Mouse (Mus musculus): ENCODE data around the gene Galnt16. TPM values are rescaled to one million over a fixed set of nuclear protein-coding genes. Genes with fewer than 3 reads are reported as not detected.

Galnt16 gene
- polyA plus RNA-seq, 1 experiment from 2014 or later = 3.1 TPM

DNA sequence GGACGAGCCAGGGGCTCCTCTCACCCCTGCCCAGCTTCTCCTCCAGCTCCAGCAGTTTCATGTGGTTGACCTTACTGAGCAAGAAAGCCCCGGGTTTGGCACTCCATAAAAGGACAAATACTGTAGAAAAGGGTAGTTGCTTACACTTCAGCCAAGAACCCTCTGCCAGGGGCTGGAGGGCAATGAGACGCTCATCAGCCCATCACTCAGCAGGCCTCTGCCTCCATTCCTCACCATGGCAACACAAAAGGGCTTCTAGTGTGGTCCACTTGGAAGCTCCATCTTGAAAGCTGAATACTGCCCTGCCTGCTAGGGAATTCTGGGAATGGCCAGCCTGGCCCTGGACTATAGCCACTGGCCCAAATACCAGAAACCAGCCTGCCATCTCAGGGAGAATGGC lies 49.3 kb downstream of the Galnt16 start:
- Histone ChIP-seq H3K9ac (ENCODE audit: low read depth, low read length) (no peak overlapping the region), H3K36me3 (ENCODE audit: control insufficient read depth, insufficient read depth, low read length) (no peaks in the 10 kb centered on the region), H3K27ac (ENCODE audit: low read depth, low read length) (no peak overlapping the region), H3K4me3 (ENCODE audit: low read length) (no peak overlapping the region), H3K9me3 (ENCODE audit: control insufficient read depth, low read length) (no peaks in the 10 kb centered on the region), H3K27me3 (ENCODE audit: control insufficient read depth, insufficient read depth, low read length) (no peaks in the 10 kb centered on the region), H3K4me1 (ENCODE audit: control insufficient read depth, insufficient read depth, low read length) (no peaks in the 10 kb centered on the region), H3K4me2 (replicated peaks; ENCODE audit: low read depth, low read length) (no peak overlapping the region)
- WGBS = 27% methylated on average over 3 of the region's 3 CpGs
- ATAC-seq (ENCODE audit: low FRiP score, low TSS enrichment) = no peak

DNA sequence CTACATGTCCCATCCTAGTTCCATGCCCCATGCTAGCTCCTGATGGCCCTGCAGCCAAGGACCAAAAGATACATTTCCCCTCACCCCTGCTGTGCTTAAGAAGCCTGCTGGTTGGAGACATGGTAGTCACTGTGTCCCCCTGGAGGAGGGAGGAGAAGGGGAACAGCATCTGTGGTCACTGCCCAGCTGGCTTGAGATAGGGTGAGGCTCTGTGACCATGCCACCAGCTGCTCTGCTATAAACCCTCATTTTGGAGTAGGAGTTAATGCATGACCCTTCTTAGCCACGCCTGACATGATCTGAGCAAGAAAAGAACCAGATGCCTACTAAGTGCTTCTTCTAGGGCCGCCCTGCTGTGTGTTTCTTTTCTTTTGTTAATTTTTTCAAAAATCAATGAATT lies 51.5 kb downstream of the Galnt16 start:
- Histone ChIP-seq H3K4me1 (ENCODE audit: control insufficient read depth, insufficient read depth, low read length) (no peaks in the 10 kb centered on the region; the same call in 1 of the 2 replicates), H3K9ac (ENCODE audit: low read depth, low read length) (no peak overlapping the region), H3K4me3 (ENCODE audit: low read length) (no peak overlapping the region), H3K27ac (ENCODE audit: low read depth, low read length) (no peak overlapping the region), H3K36me3 (ENCODE audit: control insufficient read depth, insufficient read depth, low read length) (no peaks in the 10 kb centered on the region), H3K27me3 (ENCODE audit: control insufficient read depth, insufficient read depth, low read length) (no peaks in the 10 kb centered on the region), H3K4me2 (replicated peaks; ENCODE audit: low read depth, low read length) (no peak overlapping the region), H3K9me3 (ENCODE audit: control insufficient read depth, low read length) (no peaks in the 10 kb centered on the region)
- 79% methylated on average over 2 of the region's 2 CpGs for WGBS
- ATAC-seq (ENCODE audit: low FRiP score, low TSS enrichment) = no peak

DNA sequence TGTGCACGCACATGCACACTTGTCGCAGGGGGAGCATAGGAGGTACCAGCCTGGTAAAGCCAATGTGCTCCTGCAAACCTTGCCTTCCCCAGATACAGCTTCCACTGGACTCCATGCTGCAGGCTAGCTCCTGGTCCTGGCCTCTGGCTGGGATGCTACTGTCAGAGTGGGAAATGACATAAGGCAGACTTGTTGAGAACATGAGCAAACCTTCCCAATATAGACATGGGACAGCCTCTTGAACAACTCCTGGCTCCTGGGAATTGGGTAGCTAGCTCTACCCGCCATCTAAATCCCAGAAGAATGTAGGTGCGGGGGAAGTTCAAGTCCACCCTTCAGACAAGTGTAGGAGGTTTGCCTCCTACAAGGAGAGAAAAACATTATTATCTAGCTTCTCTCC lies 56.2 kb downstream of the Galnt16 start:
- Histone ChIP-seq H3K4me3 (ENCODE audit: low read length) (no peak overlapping the region), H3K4me2 (replicated peaks; ENCODE audit: low read depth, low read length) (no peak overlapping the region), H3K36me3 (ENCODE audit: control insufficient read depth, insufficient read depth, low read length) (no peaks in the 10 kb centered on the region), H3K9me3 (ENCODE audit: control insufficient read depth, low read length) (no peaks in the 10 kb centered on the region), H3K9ac (ENCODE audit: low read depth, low read length) (no peak overlapping the region), H3K27ac (ENCODE audit: low read depth, low read length) (no peak overlapping the region; the same call in 1 of the 2 replicates), H3K4me1 (ENCODE audit: control insufficient read depth, insufficient read depth, low read length) (peaks cover 8% of the 10 kb centered on the region; the same call in 1 of the 2 replicates), H3K27me3 (ENCODE audit: control insufficient read depth, insufficient read depth, low read length) (no peaks in the 10 kb centered on the region)
- WGBS = 80% methylated on average over 4 of the region's 4 CpGs
- ATAC-seq (ENCODE audit: low FRiP score, low TSS enrichment) = no peak

DNA sequence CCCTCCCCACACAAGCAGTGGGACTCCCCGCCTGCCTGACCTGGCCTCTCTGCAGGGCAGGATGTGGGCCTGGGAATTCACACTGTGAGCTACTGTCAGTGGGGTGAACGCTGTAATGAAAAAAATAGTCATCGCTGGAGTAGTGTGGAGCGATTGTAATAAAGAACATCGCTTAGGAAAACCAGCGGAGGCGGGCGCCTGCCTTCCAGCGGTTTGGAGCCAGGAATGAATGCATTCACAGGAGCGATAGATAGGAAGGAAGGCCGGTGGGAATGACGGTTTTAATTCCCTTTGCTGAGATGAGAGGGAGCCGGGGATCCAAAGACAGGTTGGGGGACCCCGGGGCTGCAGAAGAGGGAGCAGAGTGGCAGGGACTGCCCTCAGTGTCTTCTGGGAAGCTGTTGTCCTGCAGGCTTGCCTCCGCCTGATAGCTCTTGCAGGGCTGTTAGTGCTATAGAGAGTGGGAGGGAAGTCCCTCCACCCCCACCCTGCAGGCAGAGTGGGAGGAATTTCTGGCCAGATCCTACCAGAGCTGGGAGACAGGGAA lies 56.8 kb downstream of the Galnt16 start:
- Histone ChIP-seq H3K4me3 (ENCODE audit: low read length) (no peak overlapping the region; the same call in 1 of the 2 replicates), H3K4me2 (replicated peaks; ENCODE audit: low read depth, low read length) (peak overlapping the region; percentile 32; the same call in 1 of the 2 replicates), H3K36me3 (ENCODE audit: control insufficient read depth, insufficient read depth, low read length) (no peaks in the 10 kb centered on the region), H3K27ac (ENCODE audit: low read depth, low read length) (peak overlapping the region; percentile 42; the same call in 1 of the 2 replicates), H3K27me3 (ENCODE audit: control insufficient read depth, insufficient read depth, low read length) (no peaks in the 10 kb centered on the region), H3K9me3 (ENCODE audit: control insufficient read depth, low read length) (no peaks in the 10 kb centered on the region), H3K9ac (ENCODE audit: low read depth, low read length) (peak overlapping the region; percentile 28; the same call in 1 of the 2 replicates), H3K4me1 (ENCODE audit: control insufficient read depth, insufficient read depth, low read length) (peaks cover 8% of the 10 kb centered on the region; the same call in 1 of the 2 replicates)
- WGBS = 21% methylated on average over 15 of the region's 15 CpGs
- ATAC-seq (ENCODE audit: low FRiP score, low TSS enrichment) = peak; percentile 66

DNA sequence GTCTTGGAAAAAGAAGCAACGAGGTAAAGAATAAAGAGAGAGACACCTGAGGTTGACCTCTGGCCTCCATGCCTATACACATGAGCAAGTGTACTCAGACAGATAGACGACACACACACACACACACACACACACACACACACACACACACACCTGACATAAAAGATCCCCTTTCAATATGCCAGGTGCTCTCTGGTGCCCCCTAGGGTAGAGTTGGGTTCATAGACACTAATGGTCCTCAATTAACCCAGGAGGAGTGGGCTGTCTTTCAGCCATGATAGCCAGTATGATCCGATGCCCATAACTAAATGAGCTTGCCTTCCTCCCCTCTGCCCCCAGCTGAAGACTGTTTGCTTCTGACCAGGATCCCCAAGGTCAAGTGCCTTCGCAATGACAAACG lies 59.0 kb downstream of the Galnt16 start:
- no peak for ATAC-seq (ENCODE audit: low FRiP score, low TSS enrichment)
- H3K4me1 ChIP-seq (ENCODE audit: control insufficient read depth, insufficient read depth, low read length) = peaks cover 8% of the 10 kb centered on the region; the same call in 1 of the 2 replicates
- no peaks in the 10 kb centered on the region for H3K9me3 ChIP-seq (ENCODE audit: control insufficient read depth, low read length)
- H3K4me3 ChIP-seq (ENCODE audit: low read length) = no peak overlapping the region
- WGBS = 74% methylated on average over 5 of the region's 5 CpGs
- no peak overlapping the region for H3K9ac ChIP-seq (ENCODE audit: low read depth, low read length)
- H3K36me3 ChIP-seq (ENCODE audit: control insufficient read depth, insufficient read depth, low read length) = no peaks in the 10 kb centered on the region
- no peak overlapping the region for H3K27ac ChIP-seq (ENCODE audit: low read depth, low read length)
- no peaks in the 10 kb centered on the region for H3K27me3 ChIP-seq (ENCODE audit: control insufficient read depth, insufficient read depth, low read length)
- H3K4me2 ChIP-seq (replicated peaks; ENCODE audit: low read depth, low read length) = no peak overlapping the region

DNA sequence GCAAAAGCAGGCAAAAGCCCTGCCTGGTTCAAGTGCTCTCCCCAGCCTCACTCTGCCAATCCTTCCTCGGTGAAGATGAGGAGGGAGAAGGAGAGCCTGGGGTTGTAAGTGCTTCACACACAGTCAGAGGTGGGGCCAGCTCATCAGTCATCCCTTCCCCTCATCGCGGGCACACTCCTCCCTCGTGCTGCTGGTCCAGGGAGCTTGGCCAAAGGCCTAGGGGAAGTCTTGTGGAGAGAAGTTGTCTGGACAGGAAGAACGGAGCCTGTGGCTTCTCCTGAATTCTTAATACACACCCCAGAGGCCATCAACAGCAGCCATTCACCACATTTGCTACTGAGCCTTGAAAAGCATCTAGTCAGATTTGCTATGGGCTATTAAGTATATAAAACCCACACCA lies 63.3 kb downstream of the Galnt16 start:
- ATAC-seq (ENCODE audit: low FRiP score, low TSS enrichment) = no peak
- Histone ChIP-seq H3K4me2 (replicated peaks; ENCODE audit: low read depth, low read length) (no peak overlapping the region), H3K36me3 (ENCODE audit: control insufficient read depth, insufficient read depth, low read length) (no peaks in the 10 kb centered on the region), H3K9ac (ENCODE audit: low read depth, low read length) (no peak overlapping the region), H3K4me1 (ENCODE audit: control insufficient read depth, insufficient read depth, low read length) (no peaks in the 10 kb centered on the region), H3K4me3 (ENCODE audit: low read length) (no peak overlapping the region), H3K9me3 (ENCODE audit: control insufficient read depth, low read length) (no peaks in the 10 kb centered on the region), H3K27ac (ENCODE audit: low read depth, low read length) (no peak overlapping the region), H3K27me3 (ENCODE audit: control insufficient read depth, insufficient read depth, low read length) (no peaks in the 10 kb centered on the region)
- 69% methylated on average over 5 of the region's 5 CpGs for WGBS

DNA sequence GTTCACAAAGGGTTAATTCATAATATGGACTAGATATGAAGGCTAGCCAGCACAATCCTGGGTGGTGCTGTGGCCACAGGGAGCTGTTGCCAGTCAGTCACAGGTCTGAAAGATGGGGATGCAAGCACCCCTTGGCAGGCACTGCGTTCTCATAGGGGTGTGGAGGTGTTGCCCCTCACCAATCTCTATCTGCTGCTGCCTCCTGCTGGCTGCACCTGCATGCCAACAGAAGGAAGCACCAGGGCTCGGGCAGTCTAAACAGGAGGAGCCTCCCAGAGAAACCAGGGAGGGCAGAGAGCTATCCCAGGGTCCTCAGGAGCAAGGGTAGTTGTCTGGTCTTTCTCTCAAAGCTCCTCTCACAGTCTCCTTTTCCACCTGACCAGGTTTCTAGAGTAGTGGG lies 66.9 kb downstream of the Galnt16 start:
- Histone ChIP-seq H3K4me2 (replicated peaks; ENCODE audit: low read depth, low read length) (no peak overlapping the region), H3K4me1 (ENCODE audit: control insufficient read depth, insufficient read depth, low read length) (no peaks in the 10 kb centered on the region), H3K9ac (ENCODE audit: low read depth, low read length) (no peak overlapping the region), H3K4me3 (ENCODE audit: low read length) (no peak overlapping the region), H3K36me3 (ENCODE audit: control insufficient read depth, insufficient read depth, low read length) (no peaks in the 10 kb centered on the region), H3K9me3 (ENCODE audit: control insufficient read depth, low read length) (no peaks in the 10 kb centered on the region), H3K27ac (ENCODE audit: low read depth, low read length) (no peak overlapping the region), H3K27me3 (ENCODE audit: control insufficient read depth, insufficient read depth, low read length) (no peaks in the 10 kb centered on the region)
- 37% methylated on average over 2 of the region's 2 CpGs for WGBS
- ATAC-seq (ENCODE audit: low FRiP score, low TSS enrichment) = no peak

DNA sequence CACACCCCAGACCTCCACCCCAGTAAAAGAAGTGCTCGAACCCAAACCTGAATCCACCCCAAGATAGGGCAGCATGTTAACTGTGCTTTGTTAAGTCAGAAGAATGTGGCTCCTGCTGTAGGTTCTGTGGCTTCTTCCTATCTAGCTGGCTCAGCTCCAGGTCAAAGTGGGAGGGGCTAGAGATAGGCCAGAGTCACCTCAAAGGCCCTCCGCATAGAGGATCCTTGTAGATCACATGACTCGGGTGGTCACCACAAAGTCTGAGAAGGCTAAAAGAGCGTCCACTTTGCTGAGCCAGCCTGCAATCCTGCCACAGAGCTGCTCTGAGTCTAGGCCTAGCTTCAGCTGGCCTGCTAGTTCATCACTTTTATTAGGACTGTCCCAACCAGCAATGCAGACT lies 76.1 kb downstream of the Galnt16 start:
- Histone ChIP-seq H3K9ac (ENCODE audit: low read depth, low read length) (no peak overlapping the region), H3K4me2 (replicated peaks; ENCODE audit: low read depth, low read length) (no peak overlapping the region), H3K4me1 (ENCODE audit: control insufficient read depth, insufficient read depth, low read length) (peaks cover 6% of the 10 kb centered on the region; the same call in 1 of the 2 replicates), H3K27ac (ENCODE audit: low read depth, low read length) (no peak overlapping the region), H3K4me3 (ENCODE audit: low read length) (no peak overlapping the region), H3K27me3 (ENCODE audit: control insufficient read depth, insufficient read depth, low read length) (no peaks in the 10 kb centered on the region), H3K9me3 (ENCODE audit: control insufficient read depth, low read length) (no peaks in the 10 kb centered on the region), H3K36me3 (ENCODE audit: control insufficient read depth, insufficient read depth, low read length) (no peaks in the 10 kb centered on the region)
- ATAC-seq (ENCODE audit: low FRiP score, low TSS enrichment) = no peak
- 88% methylated on average over 4 of the region's 4 CpGs for WGBS

DNA sequence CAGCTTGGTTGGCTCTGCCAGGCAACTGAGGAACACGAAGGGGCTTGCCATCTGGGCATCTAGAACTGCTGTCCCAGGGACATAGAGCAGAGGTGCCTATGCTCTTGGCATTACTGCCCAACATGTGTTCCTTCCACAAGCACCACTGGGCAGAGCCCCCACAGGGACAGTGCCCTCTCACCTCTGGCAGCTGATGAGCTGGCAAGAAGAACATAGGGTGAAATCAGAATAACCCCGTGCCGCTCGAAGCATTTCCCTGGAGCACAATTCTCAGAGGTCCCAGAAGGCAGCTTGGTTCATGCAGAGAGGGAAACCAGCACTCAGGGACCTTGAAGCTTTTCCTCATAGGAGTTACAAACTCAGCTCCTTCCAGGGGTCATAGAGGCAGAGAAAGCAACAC lies 76.7 kb downstream of the Galnt16 start:
- Histone ChIP-seq H3K4me3 (ENCODE audit: low read length) (no peak overlapping the region), H3K36me3 (ENCODE audit: control insufficient read depth, insufficient read depth, low read length) (no peaks in the 10 kb centered on the region), H3K9me3 (ENCODE audit: control insufficient read depth, low read length) (no peaks in the 10 kb centered on the region), H3K27ac (ENCODE audit: low read depth, low read length) (no peak overlapping the region), H3K9ac (ENCODE audit: low read depth, low read length) (no peak overlapping the region), H3K4me1 (ENCODE audit: control insufficient read depth, insufficient read depth, low read length) (peaks cover 7% of the 10 kb centered on the region; the same call in 1 of the 2 replicates), H3K4me2 (replicated peaks; ENCODE audit: low read depth, low read length) (no peak overlapping the region), H3K27me3 (ENCODE audit: control insufficient read depth, insufficient read depth, low read length) (no peaks in the 10 kb centered on the region)
- 85% methylated on average over 4 of the region's 4 CpGs for WGBS
- no peak for ATAC-seq (ENCODE audit: low FRiP score, low TSS enrichment)

Data from kidney, embryonic 14.5 days (tissue).